8 mouse cellular contexts compared by ENCODE assay signal in genomic region chr13:101800833-101801371, GRCm38 (mm10). TPM values are rescaled to one million over a fixed set of nuclear protein-coding genes. Genes with fewer than 3 reads are reported as not detected.
DNase-seq lines count a peak whose midpoint lies in the region; ATAC-seq and TF ChIP-seq lines count a peak whose summit lies in the region.

No protein-coding gene starts in this region.

- in situ Hi-C loops in ES-E14 (cut with MboI; ENCODE audit: low sequenced_read_pairs in 2 of 2, unreplicated experiment in 2 of 2), result no loop called here

- peak overlapping the region; percentile 49 for H3K4me3 ChIP-seq in heart, embryonic 11.5 days (ENCODE audit: low read depth, low read length)
- H3K4me3 ChIP-seq in ES-E14 (ENCODE audit: insufficient read depth in 1 of 2, low read depth in 1 of 2, low read length in 2 of 2, poor library complexity in 1 of 2, severe bottlenecking in 1 of 2), result peak overlapping the region; percentile 0 to 51; a peak in 2 of 4 replicates
- H3K4me3 ChIP-seq in forebrain, embryonic 16.5 days (replicated peaks; ENCODE audit: low read length), result peak overlapping the region; percentile 44
- peak overlapping the region; percentile 38 for H3K4me3 ChIP-seq in liver, postnatal 0 days (ENCODE audit: low read depth, low read length)

- peak overlapping the region; percentile 72; the same call in 1 of the 2 replicates for H3K9ac ChIP-seq in heart, embryonic 11.5 days (ENCODE audit: low read depth, low read length)
- H3K9ac ChIP-seq in ES-E14 (ENCODE audit: insufficient read depth, low read depth, low read length, poor library complexity, severe bottlenecking), result no peak overlapping the region
- H3K9ac ChIP-seq in forebrain, embryonic 16.5 days (replicated peaks; ENCODE audit: low read depth, low read length), result peak overlapping the region; percentile 72
- no peak overlapping the region for H3K9ac ChIP-seq in liver, postnatal 0 days (replicated peaks)

- no peaks in the 10 kb centered on the region for H3K27me3 ChIP-seq in heart, embryonic 11.5 days (ENCODE audit: control insufficient read depth, insufficient read depth, low read length)
- no peaks in the 10 kb centered on the region for H3K27me3 ChIP-seq in forebrain, embryonic 16.5 days (replicated peaks; ENCODE audit: control insufficient read depth, insufficient read depth, low read length)
- H3K27me3 ChIP-seq in liver, postnatal 0 days (ENCODE audit: insufficient read depth, low read length), result no peaks in the 10 kb centered on the region

- no peak for TF ChIP-seq CTCF in liver, postnatal 0 days (IDR thresholded peaks at IDR 0.05; ENCODE audit: low read depth)

- H3K4me1 ChIP-seq in heart, embryonic 11.5 days (ENCODE audit: control insufficient read depth, insufficient read depth, low read length), result no peaks in the 10 kb centered on the region
- H3K4me1 ChIP-seq in ES-E14 (ENCODE audit: control insufficient read depth in 2 of 2, insufficient read depth in 2 of 2, low read length in 2 of 2, poor library complexity in 1 of 2), result peaks cover 5 to 19% of the 10 kb centered on the region in 2 experiments; a peak in 2 of 4 replicates
- H3K4me1 ChIP-seq in forebrain, embryonic 16.5 days (replicated peaks; ENCODE audit: control insufficient read depth, insufficient read depth, low read length), result peaks cover 9% of the 10 kb centered on the region
- H3K4me1 ChIP-seq in liver, postnatal 0 days (ENCODE audit: insufficient read depth), result peaks cover 3% of the 10 kb centered on the region

- peak overlapping the region; percentile 65 for H3K4me2 ChIP-seq in heart, embryonic 11.5 days
- peak overlapping the region; percentile 82 for H3K4me2 ChIP-seq in forebrain, embryonic 16.5 days (ENCODE audit: low read length)
- H3K4me2 ChIP-seq in liver, postnatal 0 days (ENCODE audit: low read depth, low read length), result peak overlapping the region; percentile 70

- no peaks in the 10 kb centered on the region for H3K36me3 ChIP-seq in heart, embryonic 11.5 days (ENCODE audit: control insufficient read depth, insufficient read depth, low read length)
- no peaks in the 10 kb centered on the region for H3K36me3 ChIP-seq in ES-E14 (ENCODE audit: control insufficient read depth, insufficient read depth, low read length, poor library complexity, severe bottlenecking)
- H3K36me3 ChIP-seq in forebrain, embryonic 16.5 days (ENCODE audit: control insufficient read depth, insufficient read depth), result no peaks in the 10 kb centered on the region
- H3K36me3 ChIP-seq in liver, postnatal 0 days (replicated peaks; ENCODE audit: insufficient read depth, low read length), result no peaks in the 10 kb centered on the region

- H3K27ac ChIP-seq in heart, embryonic 11.5 days (ENCODE audit: low read depth, low read length), result no peak overlapping the region
- H3K27ac ChIP-seq in ES-E14 (ENCODE audit: insufficient read depth, low read depth, low read length, poor library complexity, severe bottlenecking), result no peak overlapping the region
- H3K27ac ChIP-seq in forebrain, embryonic 16.5 days (ENCODE audit: low read length), result peak overlapping the region; percentile 67
- no peak overlapping the region for H3K27ac ChIP-seq in liver, postnatal 0 days (ENCODE audit: low read depth)

- TF ChIP-seq EP300 in liver, postnatal 0 days (IDR thresholded peaks at IDR 0.05; ENCODE audit: low read depth), result no peak

- DNase-seq in heart, adult 18-20 months, result no peak
- DNase-seq in ES-E14 (ENCODE audit: low read depth, low spot score), result no peak
- no peak for DNase-seq in liver, postnatal 0 days
- no peak for DNase-seq in yolk sac, embryonic 10.5 days (ENCODE audit: low spot score)
- no peak for DNase-seq in right cerebral cortex, postnatal 36 days (ENCODE audit: low spot score in 2 of 2)
- no peak for DNase-seq in gastrocnemius, postnatal 10 days

- H3K9me3 ChIP-seq in heart, embryonic 11.5 days (replicated peaks; ENCODE audit: control insufficient read depth, low read length), result no peaks in the 10 kb centered on the region
- H3K9me3 ChIP-seq in ES-E14 (ENCODE audit: control insufficient read depth, insufficient read depth, low read depth, low read length), result no peaks in the 10 kb centered on the region
- H3K9me3 ChIP-seq in forebrain, embryonic 16.5 days (ENCODE audit: control insufficient read depth, low read length), result no peaks in the 10 kb centered on the region
- no peaks in the 10 kb centered on the region for H3K9me3 ChIP-seq in liver, postnatal 0 days (ENCODE audit: low read length)

- no peak for ATAC-seq in heart, embryonic 11.5 days (replicated peaks; ENCODE audit: insufficient number of reproducible peaks, low FRiP score, low TSS enrichment)
- ATAC-seq in forebrain, embryonic 16.5 days, result peak; percentile 74
- no peak for ATAC-seq in liver, postnatal 0 days

- WGBS in heart, embryonic 11.5 days (ENCODE audit: insufficient replicate concordance), result 26% methylated on average over 10 of the region's 10 CpGs
- 24% methylated on average over 10 of the region's 10 CpGs for WGBS in forebrain, embryonic 16.5 days
- 50% methylated on average over 10 of the region's 10 CpGs for WGBS in liver, postnatal 0 days (ENCODE audit: insufficient replicate concordance)

TF ChIP-seq in ES-E14, 5 proteins besides CTCF, POLR2A, EP300 and RAD21:
- TF ChIP-seq ZC3H11A (IDR thresholded peaks at IDR 0.05; ENCODE audit: borderline replicate concordance, low read depth, low read length) (no peak), MAFK (IDR thresholded peaks at IDR 0.05; ENCODE audit: insufficient read depth, low read depth, low read length) (no peak), CHD2 (IDR thresholded peaks at IDR 0.05; ENCODE audit: low read depth, low read length) (no peak), ZNF384 (IDR thresholded peaks at IDR 0.05; ENCODE audit: low read depth, low read length) (no peak), HCFC1 (IDR thresholded peaks at IDR 0.05; ENCODE audit: borderline replicate concordance, insufficient read depth, low read length) (no peak)

RNA-seq across cellular contexts. Expression of gene Pik3r1, which starts 32.9 kb away (rescaled TPM):
- 11.5 and 16.6 TPM in 2 replicates for polyA plus RNA-seq in heart, embryonic 11.5 days (2014; fragmentation: Nextera tagmentation; extraction: Ambion mirVana)
- 100 to 1,000 TPM; 103 to 142 TPM for total RNA-seq in heart, adult 18-20 months (2021)
- 6.7 and 7.3 TPM in 2 replicates for total RNA-seq in ES-E14 (2012; rRNA removed)
- polyA plus RNA-seq in forebrain, embryonic 16.5 days (2015; fragmentation: Nextera tagmentation; extraction: Ambion mirVana), result 36.4 and 42.7 TPM in 2 replicates
- polyA plus RNA-seq in liver, postnatal 0 days (2015; fragmentation: Nextera tagmentation; extraction: Ambion mirVana), result 18.0 and 18.5 TPM in 2 replicates
- 10 to 100 TPM; 37.5 to 41.3 TPM for total RNA-seq in gastrocnemius, postnatal 10 days (2021)

Comparison
In these comparisons a context has a peak if more than half of its experiments do, and no peak if none do; other contexts are left out.
1. H3K9ac ChIP-seq: peak in heart, embryonic 11.5 days (single experiment) and forebrain, embryonic 16.5 days (single experiment); none in ES-E14 (single experiment) and liver, postnatal 0 days (single experiment).
2. Peak in every context shown above with its lines, with median percentiles within 50 percentile points of each other: H3K4me2 ChIP-seq and H3K4me3 ChIP-seq.